Mouse (Mus musculus): Measurements from ENCODE around the gene Fam83f. TPM values are rescaled to one million over a fixed set of nuclear protein-coding genes. Genes with fewer than 3 reads are reported as not detected.

Gene Fam83f
- total and polyA plus RNA-seq, 3 experiments, result not detected

- TF ChIP-seq GABPA (IDR thresholded peaks at IDR 0.05; ENCODE audit: low read depth, low read length), result no peak
- TF ChIP-seq RCOR1 (IDR thresholded peaks at IDR 0.05; ENCODE audit: low read depth, low read length), result no peak
- TF ChIP-seq ELF1 (IDR thresholded peaks at IDR 0.05; ENCODE audit: low read depth, low read length), result peak; percentile 99
- peak; percentile 94 for TF ChIP-seq ZMIZ1 (IDR thresholded peaks at IDR 0.05; ENCODE audit: low read depth, low read length)
- peak; percentile 63; the same call in 1 of the 2 replicates for TF ChIP-seq KAT2A (conservative IDR thresholded peaks at IDR 0.05; ENCODE audit: low read depth, low read length)
- 0 out of 2 replicates have a peak, but pooled peaks have one; percentile 12 for TF ChIP-seq UBTF (IDR thresholded peaks at IDR 0.05; ENCODE audit: borderline replicate concordance, insufficient read depth, low read depth, low read length)
- TF ChIP-seq POLR2AphosphoS5 (IDR thresholded peaks at IDR 0.05; ENCODE audit: borderline replicate concordance, low read depth, low read length), result no peak; the same call in 1 of the 2 replicates
- peak; percentile 86 for TF ChIP-seq HCFC1 (IDR thresholded peaks at IDR 0.05; ENCODE audit: low read depth, low read length)
- TF ChIP-seq NELFE (IDR thresholded peaks at IDR 0.05; ENCODE audit: low read depth, low read length), result peak; percentile 93
- TF ChIP-seq SMC3 (IDR thresholded peaks at IDR 0.05; ENCODE audit: low read depth, low read length), result no peak
- TF ChIP-seq TAL1 (IDR thresholded peaks at IDR 0.05; ENCODE audit: low read length), result no peak
Observed at GRCm38 (mm10) chr15:80710608-80711363, 39.1 kb downstream of the Fam83f start, which contains the start of gene Tnrc6b (continued).

- TF ChIP-seq POLR2A (IDR thresholded peaks at IDR 0.05; ENCODE audit: control insufficient read depth in 1 of 2, insufficient read depth in 1 of 2, low read depth in 1 of 2, low read length in 2 of 2, poor library complexity in 1 of 2) (peak; percentile 40 to 54; a peak in 1 of 4 replicates), TBP (IDR thresholded peaks at IDR 0.05; ENCODE audit: low read depth, low read length) (no peak), EP300 (IDR thresholded peaks at IDR 0.05; ENCODE audit: low read depth in 1 of 2, low read length in 2 of 2) (no peak), CHD2 (IDR thresholded peaks at IDR 0.05; ENCODE audit: low read length) (peak; percentile 79), NELFE (IDR thresholded peaks at IDR 0.05; ENCODE audit: low read depth, low read length) (peak; percentile 31; the same call in 1 of the 2 replicates)
- H3K36me3 ChIP-seq (ENCODE audit: control insufficient read depth in 1 of 2, insufficient read depth in 2 of 2, low read length in 2 of 2), result peaks cover 0 to 8% of the 10 kb centered on the region in 2 experiments; a peak in 2 of 4 replicates
- DNase-seq (ENCODE audit: low read depth, low spot score), result peak; percentile 76
- peak overlapping the region; percentile 13; the same call in 1 of the 2 replicates for H3K27ac ChIP-seq (ENCODE audit: control insufficient read depth, low read depth, low read length)
- H3K9me3 ChIP-seq (replicated peaks; ENCODE audit: insufficient read depth, low read length), result no peaks in the 10 kb centered on the region
- peaks cover 2% of the 10 kb centered on the region; the same call in 1 of the 2 replicates for H3K79me2 ChIP-seq (ENCODE audit: control insufficient read depth, insufficient read depth, low read length, poor library complexity)
- no peaks in the 10 kb centered on the region for H3K27me3 ChIP-seq (ENCODE audit: control insufficient read depth in 1 of 2, insufficient read depth in 2 of 2, low read length in 2 of 2)
- peaks cover 0 to 9% of the 10 kb centered on the region in 2 experiments; a peak in 2 of 4 replicates for H3K4me1 ChIP-seq (ENCODE audit: control insufficient read depth in 1 of 2, insufficient read depth in 2 of 2, low read length in 2 of 2)
- peak overlapping the region; percentile 77 for H3K9ac ChIP-seq (ENCODE audit: control insufficient read depth, low read depth, low read length, poor library complexity, severe bottlenecking)
- peak overlapping the region; percentile 80 to 87 for H3K4me3 ChIP-seq (ENCODE audit: control insufficient read depth in 1 of 2, insufficient read depth in 1 of 2, low read depth in 2 of 2, low read length in 2 of 2)
Observed at GRCm38 (mm10) chr15:80711401-80712151, 39.9 kb downstream of the Fam83f start.

Measured in MEL (cell line).